Mouse (Mus musculus) hindbrain, embryonic 16.5 days (tissue): ENCODE measurements around the gene Gm43191. TPM values are rescaled to one million over a fixed set of nuclear protein-coding genes. Genes with fewer than 3 reads are reported as not detected.
A peak's percentile ranks its signal among the peaks of the same experiment; 100 is the strongest.

Experiments used
- ATAC-seq: fragments of 200-750 bp; cut with Nextera tagmentation; 2 replicates; pipeline ENCODE4 v1.8.0; 2017; ENCODE audit warnings: moderate TSS enrichment, moderate library complexity
- H3K27ac ChIP-seq: fragments of 300-500 bp; sonication (generic); 2 replicates; pipeline ENCODE4 v1.5.1; 2014; ENCODE audit warnings: low read depth, mild to moderate bottlenecking, control low read depth, low read length, moderate library complexity
- H3K27me3 ChIP-seq: fragments of 300-500 bp; sonication (generic); replicated peaks from 2 replicates; pipeline ENCODE4 v1.6.1; 2014; ENCODE audit warnings: low read length; ENCODE audit not compliant: control insufficient read depth, insufficient read depth
- H3K36me3 ChIP-seq: fragments of 300-500 bp; sonication (generic); 2 replicates; pipeline ENCODE4 v1.6.1; 2014; ENCODE audit warnings: mild to moderate bottlenecking, low read length, moderate library complexity, mixed read lengths; ENCODE audit not compliant: control insufficient read depth, insufficient read depth
- H3K4me1 ChIP-seq: fragments of 300-500 bp; sonication (generic); 2 replicates; pipeline ENCODE4 v1.6.1; 2014; ENCODE audit warnings: low read depth, low read length; ENCODE audit not compliant: control insufficient read depth, insufficient read depth
- H3K4me2 ChIP-seq: fragments of 300-500 bp; sonication (generic); 2 replicates; pipeline ENCODE4 v1.6.1; 2014; ENCODE audit warnings: mild to moderate bottlenecking, low read length, control low read depth, moderate library complexity
- H3K4me3 ChIP-seq: fragments of 300-500 bp; sonication (generic); 2 replicates; pipeline ENCODE4 v1.5.1; 2014; ENCODE audit warnings: mild to moderate bottlenecking, low read length, control low read depth, moderate library complexity
- H3K9ac ChIP-seq: fragments of 300-500 bp; sonication (generic); 2 replicates; pipeline ENCODE4 v1.6.1; 2014; ENCODE audit warnings: low read depth, mild to moderate bottlenecking, control low read depth, low read length, moderate library complexity
- H3K9me3 ChIP-seq: fragments of 300-500 bp; sonication (generic); 2 replicates; pipeline ENCODE4 v1.6.1; 2014; ENCODE audit warnings: mild to moderate bottlenecking, low read length, moderate library complexity; ENCODE audit not compliant: control insufficient read depth
- WGBS: fragments of 180-500 bp; shearing (Covaris S2); extraction: QIAGEN DNeasy Blood & Tissue Kit; methylation state at CpG from one replicate; pipeline ENCODE4 v1.1.7; 2014; 5-methylcytosine and 5-hydroxymethylcytosine counted together
- polyA plus RNA-seq: library from polyadenylated mRNA; unstranded; fragments of >200 nt; fragmentation: Nextera tagmentation; extraction: Ambion mirVana; gene quantifications from 2 replicates; pipeline ENCODE4 v1.2.1, GENCODE M21; 2015

Gm43191 gene
- polyA plus RNA-seq, 1 experiment from 2014 or later: not detected

- H3K4me3 ChIP-seq: no peak overlapping the region
- no peak overlapping the region for H3K9ac ChIP-seq
- H3K4me1 ChIP-seq: no peaks in the 10 kb centered on the region
- 89% methylated on average over 7 of the region's 7 CpGs for WGBS
- no peak for ATAC-seq
- no peak overlapping the region for H3K4me2 ChIP-seq
- H3K27ac ChIP-seq: no peak overlapping the region
- H3K27me3 ChIP-seq: no peaks in the 10 kb centered on the region
- no peaks in the 10 kb centered on the region for H3K9me3 ChIP-seq
- peaks cover 40% of the 10 kb centered on the region for H3K36me3 ChIP-seq
Measured at GRCm38 (mm10) chr3:116638572-116638971, 42.5 kb downstream of the Gm43191 start.

GRCm38 (mm10) chr3:116637693-116638476 is 43.2 kb downstream of the Gm43191 start:
- no peak overlapping the region for H3K4me3 ChIP-seq
- H3K9ac ChIP-seq: no peak overlapping the region
- no peak overlapping the region for H3K27ac ChIP-seq
- H3K4me1 ChIP-seq: no peaks in the 10 kb centered on the region
- H3K36me3 ChIP-seq: peaks cover 40% of the 10 kb centered on the region
- no peaks in the 10 kb centered on the region for H3K9me3 ChIP-seq
- no peak overlapping the region for H3K4me2 ChIP-seq
- H3K27me3 ChIP-seq: no peaks in the 10 kb centered on the region
- 94% methylated on average over 9 of the region's 9 CpGs for WGBS
- no peak for ATAC-seq

GRCm38 (mm10) chr3:116635799-116636198 is 45.3 kb downstream of the Gm43191 start:
- Histone ChIP-seq H3K9me3 (no peaks in the 10 kb centered on the region), H3K27ac (no peak overlapping the region), H3K4me3 (no peak overlapping the region), H3K27me3 (no peaks in the 10 kb centered on the region), H3K36me3 (peaks cover 34% of the 10 kb centered on the region), H3K9ac (no peak overlapping the region), H3K4me1 (no peaks in the 10 kb centered on the region), H3K4me2 (no peak overlapping the region)
- peak; percentile 48; the same call in 1 of the 2 replicates for ATAC-seq
- 61% methylated on average over 5 of the region's 5 CpGs for WGBS

GRCm38 (mm10) chr3:116634853-116635252 is 46.2 kb downstream of the Gm43191 start:
- Histone ChIP-seq H3K9me3 (no peaks in the 10 kb centered on the region), H3K27me3 (no peaks in the 10 kb centered on the region), H3K4me1 (no peaks in the 10 kb centered on the region), H3K4me2 (no peak overlapping the region), H3K27ac (no peak overlapping the region), H3K4me3 (no peak overlapping the region), H3K36me3 (peaks cover 27% of the 10 kb centered on the region), H3K9ac (no peak overlapping the region)
- ATAC-seq: no peak
- 94% methylated on average over 8 of the region's 8 CpGs for WGBS

- H3K4me2 ChIP-seq: no peak overlapping the region
- ATAC-seq: no peak
- H3K4me3 ChIP-seq: no peak overlapping the region
- H3K9ac ChIP-seq: no peak overlapping the region
- 88% methylated on average over 3 of the region's 3 CpGs for WGBS
- H3K4me1 ChIP-seq: no peaks in the 10 kb centered on the region
- peaks cover 23% of the 10 kb centered on the region for H3K36me3 ChIP-seq
- H3K9me3 ChIP-seq: no peaks in the 10 kb centered on the region
- H3K27me3 ChIP-seq: no peaks in the 10 kb centered on the region
- no peak overlapping the region for H3K27ac ChIP-seq
Measured at GRCm38 (mm10) chr3:116634091-116634490, 47.0 kb downstream of the Gm43191 start.

- no peaks in the 10 kb centered on the region for H3K27me3 ChIP-seq
- 97% methylated on average over 3 of the region's 3 CpGs for WGBS
- no peak overlapping the region for H3K4me2 ChIP-seq
- H3K36me3 ChIP-seq: peaks cover 20% of the 10 kb centered on the region
- no peak for ATAC-seq
- H3K4me3 ChIP-seq: no peak overlapping the region
- no peaks in the 10 kb centered on the region for H3K4me1 ChIP-seq
- no peaks in the 10 kb centered on the region for H3K9me3 ChIP-seq
- no peak overlapping the region for H3K9ac ChIP-seq
- no peak overlapping the region for H3K27ac ChIP-seq
Measured at GRCm38 (mm10) chr3:116632971-116633370, 48.1 kb downstream of the Gm43191 start.

GRCm38 (mm10) chr3:116631459-116631858 is 49.6 kb downstream of the Gm43191 start:
- H3K36me3 ChIP-seq: peaks cover 20% of the 10 kb centered on the region
- ATAC-seq: no peak
- WGBS: 80% methylated on average over 1 of the region's 1 CpGs
- no peaks in the 10 kb centered on the region for H3K27me3 ChIP-seq
- H3K4me3 ChIP-seq: no peak overlapping the region
- no peaks in the 10 kb centered on the region for H3K9me3 ChIP-seq
- no peak overlapping the region for H3K27ac ChIP-seq
- H3K4me1 ChIP-seq: no peaks in the 10 kb centered on the region
- no peak overlapping the region for H3K9ac ChIP-seq
- no peak overlapping the region for H3K4me2 ChIP-seq

- H3K9ac ChIP-seq: no peak overlapping the region
- no peak overlapping the region for H3K4me3 ChIP-seq
- H3K27me3 ChIP-seq: no peaks in the 10 kb centered on the region
- H3K4me1 ChIP-seq: no peaks in the 10 kb centered on the region
- no peak for ATAC-seq
- 94% methylated on average over 7 of the region's 7 CpGs for WGBS
- no peak overlapping the region for H3K27ac ChIP-seq
- H3K9me3 ChIP-seq: no peaks in the 10 kb centered on the region
- H3K36me3 ChIP-seq: peaks cover 4% of the 10 kb centered on the region; the same call in 1 of the 2 replicates
- no peak overlapping the region for H3K4me2 ChIP-seq
Measured at GRCm38 (mm10) chr3:116622641-116623040, 58.4 kb downstream of the Gm43191 start.

- Histone ChIP-seq H3K9ac (no peak overlapping the region), H3K36me3 (peaks cover 4% of the 10 kb centered on the region; the same call in 1 of the 2 replicates), H3K4me1 (no peaks in the 10 kb centered on the region), H3K27me3 (no peaks in the 10 kb centered on the region), H3K27ac (no peak overlapping the region), H3K4me2 (no peak overlapping the region), H3K4me3 (no peak overlapping the region), H3K9me3 (no peaks in the 10 kb centered on the region)
- 93% methylated on average over 7 of the region's 7 CpGs for WGBS
- no peak for ATAC-seq
Measured at GRCm38 (mm10) chr3:116620636-116621370, 60.3 kb downstream of the Gm43191 start.
